Mouse (Mus musculus) ovary, postnatal 36 days (tissue): ENCODE data around the gene Crtc2.
"Not testable (repeated sequence)": the region's sequence is repeated elsewhere in the genome, so short reads cannot be mapped to it uniquely, and the experiment has no call there.

Source experiments
- DNase-seq: peaks from one replicate; pipeline ENCODE4 v3.0.0; 2022; ENCODE audit warnings: low spot score, mixed read lengths

Crtc2 gene

DNA sequence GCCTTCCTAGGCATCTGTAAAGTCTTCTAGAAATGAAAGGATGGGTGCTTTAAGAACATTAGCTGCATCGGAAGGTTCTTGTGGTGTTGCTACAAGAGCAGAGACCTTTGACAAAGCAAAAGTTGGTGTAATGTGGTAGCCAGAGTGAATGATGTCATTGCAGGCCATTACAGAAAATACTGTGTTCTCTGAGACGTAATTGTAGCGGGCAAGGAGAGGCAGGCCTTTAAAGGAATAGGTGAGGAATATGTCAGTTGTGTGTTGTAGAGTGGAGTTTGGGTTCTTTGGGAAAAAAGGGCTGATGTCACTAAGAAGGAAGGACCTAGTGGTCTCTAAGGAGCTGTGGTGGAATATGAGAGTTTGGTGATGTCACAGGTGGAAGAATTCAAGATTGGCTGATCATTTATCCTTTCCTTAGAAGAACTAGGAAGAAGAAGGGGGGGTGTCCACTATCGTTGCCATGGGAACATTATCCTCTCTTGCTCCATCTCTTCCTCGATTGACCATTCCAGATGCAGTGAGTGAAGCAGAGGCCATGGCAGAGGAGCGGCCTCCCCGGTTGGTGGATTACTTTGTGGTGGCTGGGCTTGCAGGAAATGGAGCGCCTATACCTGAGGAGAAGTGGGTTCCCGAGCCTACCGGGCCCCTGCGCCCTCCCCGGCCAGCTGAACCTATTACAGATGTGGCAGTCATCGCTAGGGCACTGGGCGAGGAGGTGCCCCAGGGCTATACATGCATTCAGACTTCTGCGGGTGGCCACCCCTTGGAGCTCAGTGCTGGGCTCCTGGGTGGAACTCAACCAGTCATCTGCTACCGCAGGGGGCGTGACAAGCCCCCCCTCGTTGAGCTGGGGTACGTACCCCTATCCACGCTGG lies 13.2 kb downstream of the Crtc2 start:
- DNase-seq = no peak

DNA sequence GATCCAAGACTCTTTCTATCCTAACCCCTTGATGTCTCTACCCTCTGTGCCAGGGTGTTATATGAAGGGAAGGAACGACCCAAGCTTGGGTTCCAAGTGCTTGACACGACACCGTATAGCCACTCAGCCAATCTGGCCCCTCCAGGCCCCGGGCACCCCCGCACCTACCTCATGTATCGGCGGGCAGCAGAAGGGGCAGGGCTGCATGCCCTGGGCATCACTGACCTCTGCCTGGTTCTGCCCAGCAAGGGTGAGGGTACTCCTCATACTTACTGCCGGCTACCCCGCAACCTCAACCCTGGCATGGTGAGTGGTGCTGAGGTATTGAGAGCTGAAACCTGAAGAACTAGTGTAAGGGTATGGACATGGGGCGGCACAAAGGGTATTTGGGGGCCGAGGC lies 14.2 kb downstream of the Crtc2 start:
- DNase-seq = no peak

- DNase-seq = no peak
These were observed 15.0 kb downstream of the Crtc2 start for GRCm38 (mm10) chr3:90268971-90269370.

- no peak for DNase-seq
These were observed 16.8 kb downstream of the Crtc2 start for GRCm38 (mm10) chr3:90270784-90271183.

DNA sequence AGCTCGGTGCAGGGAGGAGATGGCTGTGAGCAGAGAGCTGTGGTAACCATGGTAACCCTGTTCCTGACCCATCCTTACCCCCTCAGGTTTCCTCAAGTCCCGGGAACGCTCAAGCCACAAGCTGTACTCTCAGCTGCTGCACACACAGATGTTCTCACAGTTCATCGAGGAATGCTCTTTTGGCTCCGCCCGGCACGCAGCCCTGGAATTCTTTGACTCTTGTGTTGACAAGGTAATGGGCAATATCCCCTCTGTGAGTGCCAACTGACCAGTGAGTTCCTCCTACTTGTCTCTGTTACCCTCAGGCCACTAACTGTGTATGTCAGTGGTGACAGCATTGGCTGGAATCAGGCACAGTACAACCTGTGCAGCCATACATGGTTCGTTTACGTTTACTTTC lies 18.2 kb downstream of the Crtc2 start:
- no peak for DNase-seq

- no peak for DNase-seq
These were observed 19.9 kb downstream of the Crtc2 start for GRCm38 (mm10) chr3:90273855-90274254.

DNA sequence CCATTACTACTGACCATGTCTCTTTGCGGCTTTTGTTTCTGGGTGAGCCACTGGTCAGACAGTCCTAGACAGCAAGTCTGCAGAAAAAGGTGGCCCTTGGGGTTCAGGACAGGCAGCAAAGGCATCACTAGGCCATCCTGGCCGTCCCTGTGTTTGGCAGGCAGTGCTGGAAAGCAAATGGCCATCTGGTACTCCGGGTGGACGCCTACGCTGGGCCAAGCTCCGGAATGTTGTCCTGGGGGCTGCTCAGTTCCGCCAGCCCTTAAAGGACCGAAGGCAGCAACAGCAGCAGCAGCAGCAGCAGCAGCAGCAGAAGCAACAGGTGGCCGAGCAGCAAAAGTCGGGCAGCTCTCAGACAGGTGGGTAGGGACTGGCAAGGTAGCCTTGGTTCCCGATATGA lies 21.3 kb downstream of the Crtc2 start:
- no peak for DNase-seq

- no peak for DNase-seq
These were observed 22.9 kb downstream of the Crtc2 start for GRCm38 (mm10) chr3:90276858-90277257.

- DNase-seq = no peak
These were observed 23.8 kb downstream of the Crtc2 start for GRCm38 (mm10) chr3:90277793-90278192.

GRCm38 (mm10) chr3:90278211-90278610 lies 24.2 kb downstream of the Crtc2 start:
- DNase-seq = no peak

DNA sequence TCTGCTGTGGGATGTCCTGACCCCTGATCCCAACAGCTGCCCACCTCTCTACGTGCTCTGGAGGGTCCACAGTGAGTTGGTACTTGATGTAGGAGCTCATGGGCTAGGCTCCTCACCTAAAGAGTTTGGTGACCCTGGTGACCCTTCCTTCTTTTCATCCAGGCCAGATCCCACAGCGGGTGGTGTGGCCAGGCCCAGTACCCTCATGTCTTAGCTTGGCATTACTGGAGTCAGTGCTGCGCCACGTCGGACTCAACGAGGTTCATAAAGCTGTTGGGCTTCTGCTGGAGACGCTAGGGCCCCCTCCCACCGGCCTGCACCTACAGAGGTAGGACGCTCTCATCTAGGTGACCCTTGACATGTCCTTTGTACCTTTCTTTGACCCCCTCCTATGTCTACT lies 25.3 kb downstream of the Crtc2 start:
- DNase-seq = no peak

DNA sequence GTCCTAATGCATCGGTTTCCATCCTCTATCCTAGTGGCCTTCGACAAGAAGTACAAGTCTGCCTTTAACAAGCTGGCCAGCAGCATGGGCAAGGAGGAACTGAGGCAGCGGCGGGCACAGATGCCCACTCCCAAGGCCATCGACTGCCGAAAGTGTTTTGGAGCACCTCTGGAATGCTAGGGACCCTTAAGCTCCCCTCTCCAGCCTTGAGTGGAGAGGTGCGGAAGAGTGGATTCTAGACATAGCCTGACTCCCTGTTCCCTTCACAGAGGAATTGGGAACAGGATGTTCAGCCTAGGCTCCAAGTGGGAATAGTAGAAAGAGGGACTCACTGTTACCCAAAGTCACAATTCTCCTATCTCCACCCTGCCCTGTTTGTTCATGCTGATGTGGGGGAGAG lies 25.8 kb downstream of the Crtc2 start:
- no peak for DNase-seq

DNA sequence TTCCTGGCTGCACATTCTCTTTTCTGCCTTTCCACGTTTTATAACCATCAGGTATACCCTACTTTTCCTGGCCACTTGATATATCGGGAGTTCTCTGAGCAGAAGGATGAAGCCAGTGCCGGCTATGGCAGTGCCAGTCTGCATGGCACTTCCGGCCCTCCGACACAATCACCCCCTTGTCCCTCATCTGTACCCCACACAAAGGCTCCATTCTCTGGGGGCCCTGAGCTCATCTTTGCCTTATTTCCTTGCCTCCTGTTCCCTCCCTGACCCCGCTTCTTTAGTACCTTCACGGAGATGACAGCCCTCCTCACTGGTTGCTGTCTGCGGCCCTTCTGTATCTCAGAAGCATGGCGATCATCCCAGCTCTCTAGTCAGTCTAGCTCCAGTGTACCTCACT lies 26.7 kb downstream of the Crtc2 start:
- no peak for DNase-seq

GRCm38 (mm10) chr3:90284150-90284549 lies 30.2 kb downstream of the Crtc2 start:
- no peak for DNase-seq

DNA sequence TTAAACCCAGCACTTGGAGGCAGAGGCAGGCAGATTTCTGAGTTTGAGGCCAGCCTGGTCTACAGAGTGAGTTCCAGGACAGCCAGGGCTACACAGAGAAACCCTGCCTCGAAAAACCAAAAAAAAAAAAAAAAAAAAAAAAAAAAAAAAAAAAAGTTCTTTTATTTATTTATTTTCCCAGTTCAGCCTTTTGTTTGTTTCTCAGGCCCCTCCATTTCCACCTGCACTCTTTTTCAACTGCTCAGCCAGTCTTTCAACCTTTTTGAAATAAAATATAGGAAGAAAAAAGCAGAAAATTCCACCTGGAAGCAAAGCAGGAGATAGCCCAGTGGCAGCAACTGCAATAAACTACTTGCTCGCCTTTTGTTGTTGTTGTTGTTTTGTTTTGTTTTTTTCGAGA lies 35.4 kb downstream of the Crtc2 start:
- DNase-seq = not testable (repeated sequence)

GRCm38 (mm10) chr3:90290602-90291001 lies 36.6 kb downstream of the Crtc2 start:
- no peak for DNase-seq

DNA sequence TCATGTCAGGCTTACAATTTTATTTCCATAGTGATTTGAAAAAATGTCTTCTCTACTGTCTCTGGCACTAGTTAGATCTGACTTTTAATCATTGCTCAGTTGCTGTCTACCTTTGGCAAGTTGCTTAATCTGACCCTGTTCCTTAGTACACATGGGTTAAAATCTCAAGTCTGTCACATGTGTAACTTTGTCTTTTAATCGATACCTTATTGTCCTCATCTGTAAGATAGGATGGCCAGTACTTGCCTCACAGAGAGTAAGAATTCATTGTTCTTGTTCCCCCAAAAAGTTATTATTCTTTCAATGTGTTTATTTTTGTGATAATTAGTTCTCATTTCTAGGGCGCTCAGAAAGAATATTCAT lies 38.0 kb downstream of the Crtc2 start:
- DNase-seq = no peak

GRCm38 (mm10) chr3:90292345-90293275 lies 38.6 kb downstream of the Crtc2 start, which contains the start of gene Gatad2b:
TSS of gene Gatad2b (plus strand) at chr3:90293178.
- peak; percentile 97 for DNase-seq

DNA sequence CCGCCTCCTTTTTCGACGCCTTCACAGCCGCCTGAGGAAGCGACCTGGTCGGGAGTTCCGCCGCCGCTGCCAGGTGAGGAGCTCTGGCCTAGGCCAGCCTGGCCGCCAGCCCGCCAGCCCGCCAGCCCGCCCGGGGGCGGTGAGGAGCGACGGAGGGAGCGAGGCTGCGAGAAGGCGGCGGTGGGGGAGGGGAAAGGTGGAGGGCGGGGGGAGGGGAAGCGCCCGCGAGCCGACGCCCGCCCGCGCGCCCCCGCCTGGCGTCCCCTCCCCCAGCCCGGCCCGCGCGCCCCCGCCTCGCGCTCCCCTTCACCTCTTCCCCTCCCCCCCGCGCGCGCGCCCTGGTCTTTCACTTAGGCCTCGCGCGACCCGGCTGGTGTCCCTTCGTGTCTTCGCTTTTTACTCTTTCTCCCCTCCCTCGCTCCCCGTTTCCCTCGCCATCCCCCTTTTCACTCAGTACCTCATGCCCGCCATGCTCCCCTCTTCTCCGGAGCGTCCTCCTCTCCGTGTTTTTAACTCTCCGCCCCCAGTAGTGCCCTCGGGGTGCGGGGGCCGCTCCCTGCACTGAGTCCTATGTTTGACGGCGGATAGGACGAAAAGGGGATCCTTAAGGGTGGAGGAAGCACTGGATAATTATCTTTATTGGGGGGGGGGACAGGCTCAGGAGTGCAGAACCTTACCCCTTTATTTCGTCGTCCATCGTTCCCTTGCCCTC lies 39.5 kb downstream of the Crtc2 start:
- DNase-seq = peak; percentile 68

- DNase-seq = no peak
These were observed 40.1 kb downstream of the Crtc2 start for GRCm38 (mm10) chr3:90294064-90294440.

DNA sequence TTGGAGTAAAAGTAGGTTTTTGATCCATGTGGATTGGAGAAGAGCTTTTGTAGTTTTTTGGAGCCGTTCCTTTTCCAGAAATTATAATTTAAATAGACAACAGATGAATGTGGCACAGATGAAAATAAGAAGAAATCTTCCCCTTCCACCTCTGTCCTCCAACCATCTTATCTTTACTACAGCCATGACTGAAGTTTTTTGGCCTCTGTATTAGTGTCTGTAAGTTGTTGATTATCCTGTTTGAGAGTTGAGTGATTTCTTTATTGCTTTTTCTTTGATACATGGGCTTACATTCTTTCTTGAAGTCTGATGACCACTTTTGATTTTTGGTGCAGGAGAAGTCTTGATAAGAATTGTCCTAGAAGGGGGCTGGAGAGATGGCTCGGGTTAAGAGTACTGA lies 40.7 kb downstream of the Crtc2 start:
- no peak for DNase-seq

GRCm38 (mm10) chr3:90305801-90306200 lies 51.8 kb downstream of the Crtc2 start:
- DNase-seq = no peak
